Mouse (Mus musculus) telencephalon, adult 2 months (tissue): ENCODE results near the gene Tmem39b.
A peak's percentile ranks its signal among the peaks of the same experiment; 100 is the strongest.
"Not testable (repeated sequence)": the region's sequence is repeated elsewhere in the genome, so short reads cannot be mapped to it uniquely, and the experiment has no call there.

ENCODE experiments used
- DNase-seq: peaks from one replicate; pipeline ENCODE4 v3.0.0-alpha.2; 2011; ENCODE audit warnings: low read depth, low spot score

The Tmem39b gene

GRCm38 (mm10) chr4:129696158-129696985 lies at the start of gene Tmem39b:
Tmem39b (minus strand) TSS chr4:129696838.
- peak; percentile 88 for DNase-seq

DNA sequence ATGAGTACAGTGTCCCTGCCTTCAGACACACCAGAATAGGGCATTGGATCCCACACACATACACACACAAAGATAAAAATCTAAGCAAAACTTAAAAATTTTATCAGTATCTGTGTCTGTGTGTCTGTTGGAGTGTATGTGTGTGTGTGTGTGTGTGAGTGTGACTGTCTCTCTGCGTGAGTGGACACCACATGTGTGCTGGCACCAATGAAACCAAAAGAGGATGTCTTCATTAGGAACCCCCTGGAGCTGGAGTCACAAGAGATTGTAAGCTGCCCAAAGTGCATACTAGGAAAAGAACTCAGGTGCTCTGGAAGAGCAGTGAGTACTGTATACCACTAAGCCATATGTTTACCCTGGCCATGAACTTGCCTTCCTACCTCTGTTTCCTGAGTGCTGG lies 49.5 kb upstream of the Tmem39b start:
- no peak for DNase-seq

DNA sequence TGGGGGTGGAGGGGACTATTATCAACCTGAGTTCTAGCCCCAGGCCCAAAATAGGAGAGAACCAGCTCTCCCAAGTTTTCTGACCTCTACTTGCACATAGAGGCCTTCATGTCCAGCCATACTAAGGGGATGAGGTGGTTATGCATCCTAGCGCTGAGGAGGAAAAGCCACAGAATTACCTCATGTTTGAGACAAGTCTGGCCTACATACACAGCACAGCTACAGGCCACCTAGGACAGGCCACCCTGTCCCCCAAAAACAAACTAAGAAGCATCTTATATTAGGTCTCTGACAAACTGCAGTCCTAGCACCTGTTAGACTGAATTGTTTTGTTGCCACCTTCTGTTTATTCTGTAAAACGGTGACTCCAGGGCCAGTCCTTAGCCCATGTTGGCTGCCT lies 46.9 kb upstream of the Tmem39b start:
- DNase-seq: no peak

DNA sequence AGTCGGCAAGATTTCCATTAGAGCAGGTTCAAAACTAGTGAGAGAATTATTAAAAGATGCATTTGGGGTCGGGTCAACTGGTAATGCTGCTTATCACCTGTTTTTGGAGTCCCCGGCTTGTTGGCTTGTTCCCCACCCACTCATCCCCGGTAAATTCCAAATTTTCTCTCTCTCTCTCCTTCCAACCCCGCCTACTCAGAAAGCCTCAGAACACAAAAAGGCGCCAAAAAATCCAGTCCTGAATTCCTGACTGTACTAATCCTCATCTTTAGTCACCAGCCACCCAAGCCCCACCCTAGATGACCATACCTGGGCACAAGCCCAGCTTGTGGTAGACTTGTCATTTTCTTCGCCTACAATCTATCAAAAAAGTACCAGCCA lies 46.4 kb upstream of the Tmem39b start:
- DNase-seq: no peak

DNA sequence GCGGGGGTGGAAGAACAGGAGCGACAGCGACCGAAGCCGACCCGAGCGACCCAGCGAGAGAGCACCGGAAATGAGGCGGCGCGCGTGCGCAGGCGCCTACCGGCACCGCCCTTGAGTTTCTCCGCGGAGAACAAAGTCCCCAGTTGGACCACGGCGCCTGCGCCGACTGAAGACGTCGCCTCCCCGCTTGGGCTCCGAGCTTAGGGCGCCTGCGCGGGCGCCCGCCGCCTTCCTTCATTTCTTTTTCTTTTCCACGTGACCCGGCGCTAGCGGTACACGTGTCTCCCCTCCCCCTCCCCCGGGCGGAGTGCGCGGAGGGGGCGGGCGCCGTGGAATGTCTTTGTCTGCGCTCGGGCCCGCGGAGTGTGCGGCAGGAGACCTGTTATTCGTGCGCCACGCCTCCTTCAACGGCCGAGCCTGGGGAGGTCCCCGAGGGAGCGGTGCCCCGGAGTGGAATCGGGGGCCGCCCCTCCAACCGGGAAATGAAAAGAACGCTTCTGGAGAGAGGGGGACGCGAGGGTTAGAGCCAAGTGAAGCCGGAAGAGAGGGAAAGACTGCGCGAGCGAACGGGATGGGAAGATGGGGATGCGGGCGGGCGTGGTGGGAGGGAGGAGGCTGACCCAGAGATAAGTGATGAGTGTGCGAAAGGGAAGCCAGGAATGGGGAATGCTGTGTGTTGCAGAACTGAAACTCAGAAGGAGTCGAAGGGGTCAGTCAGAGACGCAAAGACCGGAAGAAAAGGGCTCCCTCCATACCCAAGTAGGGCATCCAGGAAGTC lies 45.8 kb upstream of the Tmem39b start, which contains the start of gene Khdrbs1:
TSS of gene Khdrbs1 (minus strand) at position 72 of the 778 bp plus-strand sequence.
- peak; percentile 95 for DNase-seq

DNA sequence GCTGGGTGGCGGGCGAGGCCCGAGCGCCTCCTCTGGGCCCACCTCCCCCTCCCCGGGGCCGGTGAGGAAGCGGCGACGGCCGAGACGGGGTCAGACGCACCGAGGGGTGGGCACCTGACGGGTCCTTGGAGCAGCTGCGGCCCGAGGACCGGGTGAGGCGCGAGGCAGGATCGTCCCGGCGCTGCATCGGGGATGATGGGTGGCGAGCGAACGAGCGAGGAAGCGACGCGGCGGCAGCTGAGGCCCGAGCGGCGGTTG lies 45.3 kb upstream of the Tmem39b start:
- no peak for DNase-seq

- DNase-seq: no peak
Observed at GRCm38 (mm10) chr4:129741251-129741973, 44.8 kb upstream of the Tmem39b start.

GRCm38 (mm10) chr4:129739111-129739645 lies 42.5 kb upstream of the Tmem39b start:
- DNase-seq: no peak

- no peak for DNase-seq
Observed at GRCm38 (mm10) chr4:129736173-129736572, 39.5 kb upstream of the Tmem39b start.

DNA sequence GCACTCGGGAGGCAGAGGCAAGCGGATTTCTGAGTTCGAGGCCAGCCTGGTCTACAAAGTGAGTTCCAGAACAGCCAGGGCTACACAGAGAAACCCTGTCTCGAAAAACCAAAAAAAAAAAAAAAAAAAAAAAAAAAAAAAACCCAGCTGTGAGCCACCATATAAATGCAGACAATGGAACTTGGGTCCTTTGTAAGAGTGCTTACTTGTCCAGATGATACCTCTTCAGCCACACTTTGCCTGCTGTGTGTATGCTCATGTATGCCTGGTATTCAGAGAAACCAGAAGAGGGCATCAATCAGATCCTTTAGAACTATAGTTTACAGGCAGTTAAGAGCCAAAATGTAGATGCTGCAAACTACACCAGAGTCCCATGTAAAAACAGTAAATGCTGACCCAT lies 38.8 kb upstream of the Tmem39b start:
- not testable (repeated sequence) for DNase-seq

DNA sequence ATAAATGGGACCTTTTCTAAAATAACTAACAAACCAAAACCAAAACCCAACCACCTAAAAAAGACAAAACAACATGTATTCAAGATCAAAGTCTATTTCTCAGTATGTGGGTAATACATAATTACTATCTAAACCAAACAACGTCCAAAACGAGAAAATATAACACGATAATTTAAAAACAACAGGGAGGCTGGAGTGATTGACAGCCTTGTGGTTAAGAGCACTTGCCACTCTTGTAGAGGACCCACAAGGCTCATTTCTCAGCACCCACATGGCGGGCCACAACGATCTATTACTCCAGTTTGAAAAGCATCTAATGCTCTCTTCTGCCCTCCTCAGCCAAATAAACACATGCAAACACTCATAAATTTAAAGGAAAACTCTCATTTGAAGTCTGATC lies 34.8 kb upstream of the Tmem39b start:
- DNase-seq: no peak

GRCm38 (mm10) chr4:129716310-129716709 lies 19.7 kb upstream of the Tmem39b start:
- DNase-seq: no peak

DNA sequence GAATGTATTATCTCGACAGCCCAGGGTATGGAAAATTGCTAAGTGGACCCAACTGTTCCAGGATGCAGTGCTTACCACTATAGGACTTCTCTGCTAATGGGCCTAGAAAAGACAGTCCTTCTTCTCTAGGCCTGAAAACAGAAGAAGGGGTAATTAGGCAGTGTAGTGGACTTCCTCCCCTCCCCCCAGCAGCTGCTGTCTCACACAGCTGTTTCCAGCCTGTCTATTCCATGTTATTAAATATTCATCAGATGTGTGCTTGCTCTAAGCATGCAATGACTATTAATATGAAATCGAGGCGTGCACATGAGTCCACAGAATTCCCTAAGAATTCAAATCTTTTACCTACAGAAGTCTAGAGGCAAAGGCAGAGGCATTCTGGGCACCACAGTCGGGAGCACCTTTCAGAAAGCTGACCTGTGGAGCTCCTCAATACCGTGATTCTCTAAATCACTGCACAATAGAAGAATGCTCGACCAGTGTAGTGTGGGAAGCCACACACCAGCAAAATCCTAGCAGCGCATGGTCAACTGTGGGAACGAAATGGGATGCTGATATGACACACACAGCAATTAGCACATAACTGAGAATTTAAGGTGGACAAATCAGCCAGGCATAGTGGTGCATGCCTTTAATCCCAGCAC lies 13.0 kb upstream of the Tmem39b start:
- DNase-seq: no peak

GRCm38 (mm10) chr4:129706750-129707149 lies 10.1 kb upstream of the Tmem39b start:
- DNase-seq: no peak

GRCm38 (mm10) chr4:129702454-129702853 lies 5.8 kb upstream of the Tmem39b start:
- peak; percentile 90 for DNase-seq

DNA sequence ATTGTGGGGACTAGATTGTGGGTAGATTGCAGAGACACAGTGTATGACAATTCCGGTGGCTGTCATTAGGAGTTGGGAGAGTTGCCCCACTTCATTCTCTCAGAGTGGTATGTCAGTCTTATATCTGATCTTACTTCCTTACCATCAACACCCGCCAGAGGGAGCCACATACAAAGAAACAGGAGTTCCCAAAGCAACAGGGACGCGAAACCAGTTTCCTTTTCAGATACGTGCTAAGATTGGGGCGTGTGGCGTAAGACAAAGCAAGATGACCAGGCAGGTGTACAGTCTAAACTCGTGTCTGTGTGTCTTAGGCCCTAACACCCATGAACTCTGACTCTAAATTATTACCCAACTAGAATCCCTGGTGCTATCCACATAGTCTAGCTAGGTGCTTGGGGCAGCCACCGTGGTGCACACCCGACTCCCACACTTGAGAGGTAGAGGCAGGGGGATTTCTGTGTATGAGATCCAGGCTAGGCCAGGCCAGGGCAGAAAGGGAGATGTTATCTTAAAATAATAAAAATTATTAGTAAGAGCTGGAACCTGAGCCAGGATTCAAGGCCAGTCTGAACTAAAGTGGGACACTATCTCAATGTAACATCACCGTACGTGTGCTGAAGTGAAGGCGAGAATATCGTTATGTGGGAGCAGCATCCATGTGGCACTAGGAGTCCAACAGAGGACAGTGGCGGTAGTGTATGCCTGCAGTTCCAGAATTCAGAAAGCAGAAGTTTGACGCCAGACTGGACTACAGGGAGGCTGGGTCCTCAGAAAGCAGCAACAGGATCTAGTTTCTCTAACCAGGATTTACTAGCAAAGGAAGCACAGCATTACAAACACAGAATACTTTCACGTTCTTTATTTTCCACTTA lies 5.1 kb upstream of the Tmem39b start:
- peak; percentile 79 for DNase-seq

GRCm38 (mm10) chr4:129700661-129701060 lies 4.0 kb upstream of the Tmem39b start:
- not testable (repeated sequence) for DNase-seq

DNA sequence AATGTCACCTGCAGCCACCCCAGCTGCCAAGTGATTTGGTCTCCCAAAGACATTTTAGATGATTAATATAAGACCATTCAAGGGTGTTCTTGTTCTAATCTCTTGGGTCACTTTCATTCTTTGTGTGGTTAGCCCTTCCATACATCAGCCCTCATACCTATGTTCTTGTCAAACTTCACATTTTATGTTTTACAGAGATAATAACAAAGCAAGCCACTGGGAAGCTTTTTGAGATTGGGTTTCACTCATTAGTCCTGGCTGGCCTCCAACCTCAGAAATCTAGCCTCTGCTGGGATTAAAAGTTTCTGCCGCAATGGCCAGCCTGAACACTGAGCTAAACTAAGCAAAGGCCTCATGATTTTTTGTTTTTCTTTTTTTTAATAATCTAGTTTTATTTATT lies 3.6 kb upstream of the Tmem39b start:
- no peak for DNase-seq

GRCm38 (mm10) chr4:129697191-129697590 lies 553 bp upstream of the Tmem39b start:
- DNase-seq: no peak

- DNase-seq: no peak
Observed at GRCm38 (mm10) chr4:129695815-129696157, 852 bp downstream of the Tmem39b start.

DNA sequence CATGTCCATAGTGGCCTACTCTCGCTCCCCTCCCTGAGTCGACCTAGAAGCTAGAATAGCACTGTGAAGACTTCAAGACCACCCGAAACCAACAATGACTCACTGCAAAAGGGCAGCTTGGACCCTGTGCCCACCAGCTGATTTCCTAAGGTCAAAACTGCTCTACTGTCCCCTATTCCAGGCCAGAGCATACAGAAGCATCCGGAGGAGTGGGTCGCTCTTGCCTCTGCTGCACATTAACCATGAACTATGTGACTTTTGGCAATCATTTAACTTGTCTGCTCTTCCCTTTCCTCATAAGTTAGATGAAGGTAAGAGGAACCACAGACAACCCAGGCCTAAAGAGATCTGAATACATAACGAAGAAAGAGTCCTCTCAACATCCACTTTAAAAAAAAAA lies 12.1 kb downstream of the Tmem39b start:
- DNase-seq: no peak
